Mouse (Mus musculus) limb, embryonic 11.5 days (tissue): ENCODE data around the gene E030018B13Rik. TPM values are rescaled to one million over a fixed set of nuclear protein-coding genes. Genes with fewer than 3 reads are reported as not detected.
A peak's percentile ranks its signal among the peaks of the same experiment; 100 is the strongest.

Experiments
- ATAC-seq: fragments of 200-750 bp; cut with Nextera tagmentation; 2 replicates; pipeline ENCODE4 v1.8.0; 2017; ENCODE audit warnings: low read depth; ENCODE audit not compliant: insufficient number of reproducible peaks, low FRiP score, low TSS enrichment
- DNase-seq: peaks from one replicate; pipeline ENCODE4 v3.0.0-alpha.2; 2015; ENCODE audit warnings: low spot score
- H3K27ac ChIP-seq: fragments of 300-500 bp; sonication (generic); replicated peaks from 2 replicates; pipeline ENCODE4 v1.5.1; 2014; ENCODE audit warnings: low read depth, mild to moderate bottlenecking, low read length
- H3K27me3 ChIP-seq: fragments of 300-500 bp; sonication (generic); 2 replicates; pipeline ENCODE4 v1.6.1; 2014; ENCODE audit warnings: mild to moderate bottlenecking, low read length, mixed read lengths; ENCODE audit not compliant: control insufficient read depth, insufficient read depth
- H3K36me3 ChIP-seq: fragments of 300-500 bp; sonication (generic); 2 replicates; pipeline ENCODE4 v1.6.1; 2014; ENCODE audit warnings: mild to moderate bottlenecking, low read length, moderate library complexity, mixed read lengths; ENCODE audit not compliant: control insufficient read depth, insufficient read depth
- H3K4me1 ChIP-seq: fragments of 300-500 bp; sonication (generic); 2 replicates; pipeline ENCODE4 v1.6.1; 2014; ENCODE audit warnings: low read length, mixed read lengths; ENCODE audit not compliant: control insufficient read depth, insufficient read depth
- H3K4me2 ChIP-seq: fragments of 300-500 bp; sonication (generic); 2 replicates; pipeline ENCODE4 v1.6.1; 2014; ENCODE audit warnings: low read depth, mild to moderate bottlenecking, moderate library complexity; ENCODE audit not compliant: severe bottlenecking
- H3K4me3 ChIP-seq: fragments of 300-500 bp; sonication (generic); 2 replicates; pipeline ENCODE4 v1.5.1; 2014; ENCODE audit warnings: low read depth, low read length
- H3K9ac ChIP-seq: fragments of 300-500 bp; sonication (generic); 2 replicates; pipeline ENCODE4 v1.6.1; 2014; ENCODE audit warnings: mild to moderate bottlenecking, low read length
- H3K9me3 ChIP-seq: fragments of 300-500 bp; sonication (generic); 2 replicates; pipeline ENCODE4 v1.6.1; 2016; ENCODE audit warnings: low read length; ENCODE audit not compliant: control insufficient read depth
- WGBS: fragments of 180-500 bp; shearing (Covaris S2); extraction: QIAGEN DNeasy Blood & Tissue Kit; methylation state at CpG from one replicate; pipeline ENCODE4 v1.1.7; 2014; 5-methylcytosine and 5-hydroxymethylcytosine counted together
- polyA plus RNA-seq: library from polyadenylated mRNA; unstranded; fragments of >200 nt; fragmentation: Nextera tagmentation; extraction: Ambion mirVana; gene quantifications from 2 replicates; pipeline ENCODE4 v1.2.1, GENCODE M21; 2014

Gene E030018B13Rik
- polyA plus RNA-seq, 1 experiment from 2014 or later: not detected

- Histone ChIP-seq H3K9me3 (no peaks in the 10 kb centered on the region), H3K4me1 (peaks cover 8% of the 10 kb centered on the region), H3K36me3 (no peaks in the 10 kb centered on the region), H3K4me3 (no peak overlapping the region), H3K4me2 (no peak overlapping the region), H3K27ac (no peak overlapping the region), H3K9ac (no peak overlapping the region), H3K27me3 (no peaks in the 10 kb centered on the region)
- no peak for ATAC-seq
- no peak for DNase-seq
- 79% methylated on average over 6 of the region's 6 CpGs for WGBS
Measured at GRCm38 (mm10) chr7:63917693-63918092, 1.0 kb downstream of the E030018B13Rik start.

- Histone ChIP-seq H3K4me1 (peaks cover 2% of the 10 kb centered on the region), H3K27me3 (no peaks in the 10 kb centered on the region), H3K9me3 (no peaks in the 10 kb centered on the region), H3K27ac (no peak overlapping the region), H3K36me3 (no peaks in the 10 kb centered on the region), H3K4me3 (no peak overlapping the region), H3K4me2 (no peak overlapping the region), H3K9ac (no peak overlapping the region)
- 86% methylated on average over 12 of the region's 12 CpGs for WGBS
- no peak for DNase-seq
- ATAC-seq: no peak
Measured at GRCm38 (mm10) chr7:63918771-63919768, 2.4 kb downstream of the E030018B13Rik start.

- Histone ChIP-seq H3K4me2 (no peak overlapping the region), H3K4me1 (peaks cover 12% of the 10 kb centered on the region), H3K27me3 (no peaks in the 10 kb centered on the region), H3K9ac (no peak overlapping the region), H3K36me3 (no peaks in the 10 kb centered on the region), H3K27ac (no peak overlapping the region), H3K9me3 (no peaks in the 10 kb centered on the region), H3K4me3 (no peak overlapping the region)
- ATAC-seq (no peak), DNase-seq (no peak)
- WGBS: 82% methylated on average over 8 of the region's 8 CpGs
Measured at GRCm38 (mm10) chr7:63921909-63922562, 5.4 kb downstream of the E030018B13Rik start.

DNA sequence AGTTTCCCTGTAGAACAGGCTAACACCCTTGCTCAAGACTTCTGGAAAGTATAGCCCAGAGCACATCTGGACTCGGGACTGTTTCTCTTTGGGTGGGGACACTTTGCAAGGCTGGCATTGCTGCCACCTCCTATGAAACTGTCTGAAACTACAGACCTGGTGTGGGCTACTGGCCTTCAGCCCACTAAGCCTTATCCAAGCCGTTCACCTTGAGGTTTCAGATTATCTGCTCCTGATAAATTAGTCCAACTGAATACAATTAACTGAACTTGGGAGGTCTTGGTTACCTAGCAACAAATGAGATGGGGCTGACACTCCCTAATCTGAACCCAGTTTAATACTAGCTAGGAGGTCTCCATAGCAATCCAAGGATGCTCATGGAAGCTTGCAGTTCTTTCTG is 5.9 kb downstream of the E030018B13Rik start:
- H3K4me2 ChIP-seq: no peak overlapping the region
- H3K27me3 ChIP-seq: no peaks in the 10 kb centered on the region
- no peak overlapping the region for H3K4me3 ChIP-seq
- WGBS: 67% methylated on average over 2 of the region's 2 CpGs
- peaks cover 12% of the 10 kb centered on the region for H3K4me1 ChIP-seq
- H3K9ac ChIP-seq: no peak overlapping the region
- H3K9me3 ChIP-seq: no peaks in the 10 kb centered on the region
- no peak for DNase-seq
- no peak overlapping the region for H3K27ac ChIP-seq
- H3K36me3 ChIP-seq: no peaks in the 10 kb centered on the region
- no peak for ATAC-seq

- DNase-seq (no peak), ATAC-seq (no peak)
- no peak overlapping the region for H3K4me2 ChIP-seq
- no peak overlapping the region for H3K9ac ChIP-seq
- no peaks in the 10 kb centered on the region for H3K36me3 ChIP-seq
- no peak overlapping the region for H3K4me3 ChIP-seq
- no peaks in the 10 kb centered on the region for H3K9me3 ChIP-seq
- peaks cover 12% of the 10 kb centered on the region for H3K4me1 ChIP-seq
- H3K27me3 ChIP-seq: no peaks in the 10 kb centered on the region
- 85% methylated on average over 1 of the region's 1 CpGs for WGBS
- H3K27ac ChIP-seq: no peak overlapping the region
Measured at GRCm38 (mm10) chr7:63922975-63923374, 6.3 kb downstream of the E030018B13Rik start.

DNA sequence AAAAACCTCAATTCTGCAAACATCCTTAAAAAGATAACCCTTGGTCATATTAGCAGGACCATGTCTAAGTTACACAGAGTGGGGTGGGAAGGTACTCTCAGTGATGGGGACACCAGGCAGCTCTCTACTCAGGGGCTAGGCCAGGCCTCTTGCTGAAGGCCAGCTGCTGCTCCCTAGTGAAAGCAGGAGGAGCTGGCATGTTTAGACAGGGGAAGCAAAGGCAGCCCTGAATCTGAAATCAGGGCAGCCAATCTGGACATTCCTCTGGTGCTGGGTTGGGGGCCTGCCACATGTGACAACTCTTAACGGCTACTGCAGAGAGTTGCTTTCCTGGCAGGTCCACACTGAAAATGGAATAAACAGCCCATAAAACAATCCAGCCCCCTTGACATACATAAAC is 7.5 kb downstream of the E030018B13Rik start:
- ATAC-seq (no peak), DNase-seq (no peak)
- Histone ChIP-seq H3K9ac (no peak overlapping the region), H3K36me3 (no peaks in the 10 kb centered on the region), H3K9me3 (no peaks in the 10 kb centered on the region), H3K4me1 (peaks cover 12% of the 10 kb centered on the region), H3K4me2 (no peak overlapping the region), H3K4me3 (no peak overlapping the region), H3K27ac (0 out of 2 replicates have a peak overlapping the region, but pooled peaks have one; percentile 21), H3K27me3 (no peaks in the 10 kb centered on the region)
- 6% methylated on average over 1 of the region's 1 CpGs for WGBS

GRCm38 (mm10) chr7:63924747-63925412 is 8.2 kb downstream of the E030018B13Rik start:
- Histone ChIP-seq H3K27ac (no peak overlapping the region; the same call in 1 of the 2 replicates), H3K36me3 (no peaks in the 10 kb centered on the region), H3K27me3 (no peaks in the 10 kb centered on the region), H3K4me2 (no peak overlapping the region; the same call in 1 of the 2 replicates), H3K4me1 (peaks cover 12% of the 10 kb centered on the region), H3K9ac (0 out of 2 replicates have a peak overlapping the region, but pooled peaks have one; percentile 7), H3K4me3 (no peak overlapping the region), H3K9me3 (no peaks in the 10 kb centered on the region)
- DNase-seq: peak; percentile 38
- 65% methylated on average over 6 of the region's 6 CpGs for WGBS
- no peak for ATAC-seq
